Mouse (Mus musculus): ENCODE data around the gene Gpr35.
"Not testable (repeated sequence)": the region's sequence is repeated elsewhere in the genome, so short reads cannot be mapped to it uniquely, and the experiment has no call there.

The Gpr35 gene

DNA sequence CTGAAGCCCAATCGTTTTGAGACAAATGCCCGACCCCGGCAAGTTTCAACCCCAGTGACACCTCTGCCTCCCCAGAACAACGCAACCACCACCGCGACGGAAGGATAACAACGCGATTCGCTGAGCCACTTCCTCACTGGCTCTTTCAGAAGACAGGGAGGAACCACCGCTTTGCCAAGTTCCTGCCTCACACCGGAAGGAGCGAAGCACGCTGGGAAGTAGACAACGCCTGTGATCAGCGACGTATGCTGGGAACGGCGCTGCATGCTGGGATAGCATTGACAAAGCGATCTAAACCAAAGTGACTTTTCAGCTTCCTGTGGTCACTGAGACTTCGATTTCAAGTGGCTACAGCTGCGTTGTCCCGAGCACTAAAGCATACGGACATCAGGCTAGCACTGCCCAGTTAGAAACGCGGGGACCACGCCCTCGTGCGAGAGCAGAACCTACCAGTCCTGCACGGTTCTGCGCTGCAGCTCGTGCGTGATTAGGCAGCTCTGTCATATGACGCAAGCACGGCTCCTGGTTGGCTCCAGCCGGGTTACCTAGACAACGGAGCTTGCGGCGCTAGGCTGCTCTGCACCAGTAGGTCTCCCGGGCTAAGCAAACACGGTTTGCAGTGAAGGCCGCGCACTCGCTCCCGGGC, 16.4 kb upstream of the Gpr35 start, which contains the start of gene Capn10:
Gene Capn10 (plus strand): TSS at position 195 of the 646 bp plus-strand sequence.
- DNase-seq: peak; percentile 95

DNA sequence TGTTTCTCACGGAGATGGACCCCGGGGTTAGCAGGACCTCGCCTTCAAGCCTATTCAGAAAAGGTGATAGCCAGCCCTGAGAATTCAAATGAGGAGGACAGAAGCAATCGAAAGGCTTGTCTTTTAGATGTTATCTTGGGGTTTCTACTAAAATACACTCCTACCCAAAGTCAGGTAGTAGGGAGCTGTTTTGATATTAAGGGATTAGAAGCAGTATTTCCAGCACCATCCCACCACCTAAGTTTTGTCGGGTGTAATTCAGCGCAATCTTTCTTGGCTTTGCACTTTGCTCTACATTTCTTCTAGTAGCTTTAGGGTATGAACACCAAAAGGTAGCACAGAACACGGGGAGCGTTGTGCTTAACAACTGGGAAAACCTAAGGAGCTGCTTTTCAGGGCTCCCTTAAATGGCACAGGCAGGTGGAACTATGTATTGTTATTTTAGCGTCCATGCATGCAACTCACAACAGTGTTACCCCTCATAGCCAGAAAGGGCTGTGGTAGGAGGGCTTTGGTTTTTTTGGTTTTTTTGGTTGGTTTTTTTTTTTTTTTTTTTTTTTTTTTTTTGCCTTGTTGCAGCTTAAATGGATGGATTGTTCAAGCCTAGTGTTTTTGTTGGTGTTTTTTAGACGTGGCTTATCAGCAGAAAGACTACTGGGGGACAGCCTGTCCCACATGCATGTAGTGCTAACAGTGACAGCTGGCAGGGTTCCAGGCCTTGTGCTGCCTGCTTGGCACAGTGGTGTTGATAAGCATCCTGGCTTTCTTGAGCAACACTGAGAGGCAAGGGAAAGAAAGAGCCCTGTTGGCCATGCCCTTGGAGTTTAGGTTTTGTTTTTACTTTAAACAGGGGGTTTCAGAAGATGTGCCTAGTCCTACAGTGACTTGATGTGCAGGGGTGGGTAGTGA, 15.4 kb upstream of the Gpr35 start:
- DNase-seq: peak; percentile 77

- DNase-seq: no peak
Observed at GRCm38 (mm10) chr1:92935977-92936376, 14.7 kb upstream of the Gpr35 start.

DNA sequence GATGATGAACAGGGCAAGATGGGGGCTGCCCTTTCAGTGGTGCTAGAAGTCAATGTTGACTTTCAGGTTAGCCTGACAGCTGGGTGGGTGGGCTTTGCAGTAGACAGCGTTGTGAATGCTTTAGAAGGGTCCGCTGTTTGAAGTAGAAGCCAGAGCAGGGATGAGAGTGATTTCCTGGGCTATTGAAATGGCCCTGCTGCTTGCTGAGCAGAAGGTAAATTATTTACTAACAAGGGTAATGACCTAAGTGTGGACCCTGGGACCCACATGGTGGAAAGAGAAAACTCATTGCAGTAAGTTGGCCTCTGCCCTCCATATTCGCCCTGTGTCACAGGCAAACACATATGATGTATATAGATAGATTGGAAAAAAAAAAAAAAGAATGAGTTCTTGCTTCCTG, 14.2 kb upstream of the Gpr35 start:
- peak; percentile 27 for DNase-seq

DNA sequence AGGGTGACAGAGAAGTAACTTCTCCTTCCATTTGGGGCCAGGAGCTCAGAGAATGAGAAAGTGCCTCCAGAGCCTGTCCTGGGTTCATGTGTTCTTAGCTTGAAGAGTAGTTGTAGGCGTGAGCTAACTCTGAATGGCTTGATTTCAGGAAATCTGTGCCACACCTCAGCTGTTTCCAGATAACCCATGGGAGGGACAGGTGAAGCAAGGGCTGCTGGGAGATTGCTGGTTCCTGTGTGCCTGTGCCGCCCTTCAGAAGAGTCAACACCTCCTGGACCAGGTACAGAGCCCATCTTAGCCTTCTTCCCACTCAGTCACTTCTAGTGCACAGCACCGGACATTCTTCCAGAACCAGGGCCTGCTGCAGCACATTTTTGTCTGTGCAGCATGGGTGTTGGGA, 12.9 kb upstream of the Gpr35 start:
- DNase-seq: no peak

GRCm38 (mm10) chr1:92939746-92940145, 10.9 kb upstream of the Gpr35 start:
- no peak for DNase-seq

GRCm38 (mm10) chr1:92943219-92943989, 7.3 kb upstream of the Gpr35 start:
- peak; percentile 4 for DNase-seq

GRCm38 (mm10) chr1:92947966-92948365, 2.7 kb upstream of the Gpr35 start:
- DNase-seq: no peak

GRCm38 (mm10) chr1:92949426-92949825, 1.2 kb upstream of the Gpr35 start:
- peak; percentile 37 for DNase-seq

GRCm38 (mm10) chr1:92953641-92954040, 3.0 kb downstream of the Gpr35 start:
- DNase-seq: no peak

DNA sequence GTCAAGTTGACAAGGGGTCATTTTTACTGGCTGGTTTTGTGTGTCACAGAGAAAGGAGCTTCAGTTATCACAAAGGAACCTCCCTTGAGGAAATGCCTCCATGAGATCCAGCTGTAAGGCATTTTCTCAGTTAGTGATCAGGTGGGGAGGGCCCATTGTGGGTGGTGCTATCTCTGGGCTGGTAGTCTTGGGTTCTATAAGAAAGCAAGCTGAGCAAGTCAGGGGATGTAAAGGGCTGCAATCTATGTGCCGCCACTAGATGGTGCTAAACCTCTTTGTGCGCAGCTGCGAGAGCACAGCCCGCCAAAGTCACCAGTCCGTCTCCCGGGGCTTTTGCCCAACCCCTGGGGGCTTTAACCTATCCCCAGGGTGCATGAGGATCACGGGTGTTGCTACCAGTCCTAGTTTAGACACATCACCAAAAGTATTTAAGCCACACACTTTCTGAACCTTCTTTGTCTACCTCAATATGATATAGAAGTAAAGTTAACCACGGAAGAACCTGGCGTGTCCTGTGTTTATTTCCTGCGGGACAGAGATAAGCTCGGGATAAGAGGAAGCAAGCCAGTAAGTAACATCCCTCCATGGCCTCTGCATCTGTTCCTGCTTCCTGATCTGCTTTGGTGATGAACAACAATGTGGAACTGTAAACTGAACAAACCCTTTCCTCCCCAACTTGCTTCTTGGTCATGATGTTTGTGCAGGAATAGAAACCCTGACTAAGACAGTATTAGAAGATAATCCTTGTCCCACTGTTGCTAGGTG, 6.1 kb downstream of the Gpr35 start:
- peak; percentile 84 for DNase-seq

DNA sequence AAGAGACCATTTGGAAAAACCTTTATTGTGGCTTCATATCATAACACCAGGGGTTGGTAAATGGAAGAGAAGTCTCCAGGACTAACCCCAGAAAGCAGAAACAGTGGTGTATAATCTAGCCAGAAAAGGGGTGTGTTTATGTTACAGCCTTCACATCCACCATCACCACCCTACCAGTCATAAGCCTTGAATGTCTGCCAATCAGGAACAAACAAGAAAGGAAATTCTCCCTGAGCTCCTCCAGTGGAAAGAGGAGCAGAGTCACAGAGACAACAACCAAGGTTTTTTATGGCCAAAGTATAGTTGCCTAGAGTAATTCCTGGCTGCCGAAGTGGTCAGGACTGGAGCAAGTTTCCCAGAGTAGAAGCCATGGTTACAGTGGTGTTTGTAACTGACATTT, 8.3 kb downstream of the Gpr35 start:
- DNase-seq: peak; percentile 3

- not testable (repeated sequence) for DNase-seq
Observed at GRCm38 (mm10) chr1:92970791-92971190, 20.1 kb downstream of the Gpr35 start.

- DNase-seq: no peak
Observed at GRCm38 (mm10) chr1:92971879-92972795, 21.5 kb downstream of the Gpr35 start.

GRCm38 (mm10) chr1:92972854-92973253, 22.2 kb downstream of the Gpr35 start:
- peak; percentile 74 for DNase-seq

DNA sequence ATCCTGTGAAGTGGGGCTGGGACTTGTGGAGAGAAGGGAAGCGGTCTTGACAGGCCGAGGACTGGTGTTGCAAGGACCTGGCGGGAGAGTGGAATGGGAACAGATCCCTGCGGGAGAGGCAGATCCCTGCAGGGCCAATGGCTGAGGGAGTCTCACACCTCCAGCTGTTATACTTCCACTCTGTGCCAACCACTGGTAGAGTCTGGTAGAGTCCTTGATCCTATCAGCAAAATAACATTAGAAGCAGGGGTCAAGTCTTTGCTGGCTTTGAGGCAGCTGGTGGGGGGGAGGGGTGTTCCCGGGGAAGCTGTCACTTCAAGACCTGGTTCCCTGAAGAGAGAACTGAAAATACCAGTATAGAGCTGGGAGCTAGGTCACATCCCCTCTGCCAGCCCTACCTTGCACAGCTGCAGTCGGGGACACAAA, 25.5 kb downstream of the Gpr35 start:
- peak; percentile 23 for DNase-seq

GRCm38 (mm10) chr1:92978645-92979044, 28.0 kb downstream of the Gpr35 start:
- no peak for DNase-seq

DNA sequence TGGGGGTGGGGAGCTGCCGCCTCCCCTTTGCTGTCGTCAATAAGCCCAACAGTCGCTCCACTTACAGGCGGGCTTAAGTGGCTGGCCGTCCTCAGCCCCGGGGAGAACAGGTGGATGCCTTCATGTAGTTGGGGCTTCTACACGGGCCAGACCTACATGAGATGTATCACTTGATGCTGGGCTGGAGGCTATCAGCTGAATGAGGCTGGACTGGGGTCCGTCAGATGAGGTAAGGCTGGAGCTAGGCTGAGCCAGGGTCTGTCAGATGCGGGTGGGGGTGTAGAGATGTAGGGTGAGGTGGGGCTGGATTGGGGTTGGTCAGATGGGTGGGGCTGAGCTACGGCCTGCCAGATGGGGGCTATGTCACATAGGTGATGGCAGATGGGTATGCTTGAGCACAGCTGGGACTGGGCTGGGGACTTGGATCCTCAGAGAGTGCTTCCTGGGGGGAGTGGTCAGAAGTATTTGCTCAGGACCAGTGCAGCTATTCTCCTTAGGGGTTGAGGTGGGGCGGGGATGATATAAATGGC, 28.5 kb downstream of the Gpr35 start:
- no peak for DNase-seq

- peak; percentile 82 for DNase-seq
Observed at GRCm38 (mm10) chr1:92981056-92981845, 30.6 kb downstream of the Gpr35 start.

- DNase-seq: no peak
Observed at GRCm38 (mm10) chr1:92982931-92983605, 32.4 kb downstream of the Gpr35 start.
